Mouse (Mus musculus): Measurements from ENCODE around the gene Lrrc23.
"Not testable (repeated sequence)": the region's sequence is repeated elsewhere in the genome, so short reads cannot be mapped to it uniquely, and the experiment has no call there.

Gene Lrrc23

GRCm38 (mm10) chr6:124779222-124779983 is at the start of gene Lrrc23:
Gene Lrrc23, minus strand, starts transcription at chr6:124779727.
- peak; percentile 81 for DNase-seq (ENCODE audit: extremely low spot score)

GRCm38 (mm10) chr6:124828101-124828592 is 48.6 kb upstream of the Lrrc23 start:
- peak; percentile 53 for DNase-seq (ENCODE audit: extremely low spot score)

GRCm38 (mm10) chr6:124822049-124822448 is 42.5 kb upstream of the Lrrc23 start:
- DNase-seq (ENCODE audit: extremely low spot score): no peak

- DNase-seq (ENCODE audit: extremely low spot score): no peak
Measured at GRCm38 (mm10) chr6:124820891-124821290, 41.4 kb upstream of the Lrrc23 start.

- no peak for DNase-seq (ENCODE audit: extremely low spot score)
Measured at GRCm38 (mm10) chr6:124817971-124818370, 38.4 kb upstream of the Lrrc23 start.

GRCm38 (mm10) chr6:124817563-124817962 is 38.0 kb upstream of the Lrrc23 start:
- DNase-seq (ENCODE audit: extremely low spot score): no peak

GRCm38 (mm10) chr6:124817125-124817524 is 37.6 kb upstream of the Lrrc23 start:
- DNase-seq (ENCODE audit: extremely low spot score): no peak

- no peak for DNase-seq (ENCODE audit: extremely low spot score)
Measured at GRCm38 (mm10) chr6:124816611-124817010, 37.1 kb upstream of the Lrrc23 start.

GRCm38 (mm10) chr6:124814858-124815774 is 35.6 kb upstream of the Lrrc23 start:
- no peak for DNase-seq (ENCODE audit: extremely low spot score)

GRCm38 (mm10) chr6:124814448-124814847 is 34.9 kb upstream of the Lrrc23 start:
- DNase-seq (ENCODE audit: extremely low spot score): no peak

GRCm38 (mm10) chr6:124813933-124814332 is 34.4 kb upstream of the Lrrc23 start, which contains the start of gene Tpi1:
Gene Tpi1, minus strand, starts transcription at chr6:124814296.
- DNase-seq (ENCODE audit: extremely low spot score): peak; percentile 92

- peak; percentile 75 for DNase-seq (ENCODE audit: extremely low spot score)
Measured at GRCm38 (mm10) chr6:124813496-124813895, 34.0 kb upstream of the Lrrc23 start.

GRCm38 (mm10) chr6:124812848-124813247 is 33.3 kb upstream of the Lrrc23 start:
- DNase-seq (ENCODE audit: extremely low spot score): no peak

GRCm38 (mm10) chr6:124811701-124812560 is 32.4 kb upstream of the Lrrc23 start:
- DNase-seq (ENCODE audit: extremely low spot score): no peak

GRCm38 (mm10) chr6:124811403-124811665 is 31.8 kb upstream of the Lrrc23 start:
- no peak for DNase-seq (ENCODE audit: extremely low spot score)

GRCm38 (mm10) chr6:124810566-124811402 is 31.3 kb upstream of the Lrrc23 start:
- DNase-seq (ENCODE audit: extremely low spot score): not testable (repeated sequence)

GRCm38 (mm10) chr6:124809775-124810538 is 30.4 kb upstream of the Lrrc23 start:
- no peak for DNase-seq (ENCODE audit: extremely low spot score)

GRCm38 (mm10) chr6:124809052-124809774 is 29.7 kb upstream of the Lrrc23 start:
- DNase-seq (ENCODE audit: extremely low spot score): peak; percentile 91

- peak; percentile 84 for DNase-seq (ENCODE audit: extremely low spot score)
Measured at GRCm38 (mm10) chr6:124808358-124809012, 29.0 kb upstream of the Lrrc23 start, which contains the start of gene Spsb2. Gene Spsb2, plus strand, starts transcription at chr6:124808661.
